Mouse (Mus musculus) liver, adult (tissue): ENCODE measurements around the gene Rangap1.

Source experiments
- GATA4 ChIP-seq: IDR thresholded peaks from 2 replicates; pipeline ENCODE4 v1.6.1; 2014; ENCODE audit warnings: mild to moderate bottlenecking, low read length; ENCODE audit not compliant: insufficient replicate concordance

Gene Rangap1

DNA sequence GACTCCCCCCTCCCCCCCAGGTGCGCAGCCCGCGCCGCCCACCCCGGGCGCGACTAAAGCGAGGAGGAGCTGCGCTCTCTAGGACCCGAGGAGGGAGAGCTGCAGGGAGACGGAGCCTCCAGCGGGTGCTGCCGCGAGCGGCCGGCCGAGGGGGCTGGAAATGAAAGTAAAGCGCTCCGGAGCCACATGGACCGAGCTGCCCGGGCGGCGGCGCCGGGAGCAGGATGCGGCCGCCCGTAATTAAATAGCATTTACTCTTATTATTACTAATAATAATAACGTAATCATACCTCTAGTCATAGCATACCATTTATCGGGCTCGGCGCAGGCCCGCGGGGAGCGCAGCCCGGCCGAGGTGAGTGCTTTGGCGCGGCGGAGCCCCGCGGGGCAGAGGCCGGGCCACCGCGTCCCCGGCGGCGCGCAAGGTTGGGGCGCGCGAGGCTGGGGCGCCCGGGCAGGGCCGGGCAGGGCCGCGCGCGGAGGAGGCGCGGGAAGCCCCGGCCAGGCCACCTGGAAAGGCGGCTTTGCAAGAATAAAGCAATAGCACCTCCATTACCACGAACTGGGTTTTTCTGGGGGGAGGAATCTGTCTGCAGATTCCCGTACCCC lies at the start of gene Rangap1, which contains the start of gene Zc3h7b:
TSS of gene Rangap1 (minus strand) at position 539 of the 609 bp plus-strand sequence.
TSS of gene Zc3h7b (plus strand) at position 66 of the 609 bp plus-strand sequence.
- TF ChIP-seq GATA4: no peak

- no peak for TF ChIP-seq GATA4
These were observed 47.1 kb upstream of the Rangap1 start for GRCm38 (mm10) chr15:81792444-81792843.

- TF ChIP-seq GATA4: no peak
These were observed 42.2 kb upstream of the Rangap1 start for GRCm38 (mm10) chr15:81787525-81787924.

DNA sequence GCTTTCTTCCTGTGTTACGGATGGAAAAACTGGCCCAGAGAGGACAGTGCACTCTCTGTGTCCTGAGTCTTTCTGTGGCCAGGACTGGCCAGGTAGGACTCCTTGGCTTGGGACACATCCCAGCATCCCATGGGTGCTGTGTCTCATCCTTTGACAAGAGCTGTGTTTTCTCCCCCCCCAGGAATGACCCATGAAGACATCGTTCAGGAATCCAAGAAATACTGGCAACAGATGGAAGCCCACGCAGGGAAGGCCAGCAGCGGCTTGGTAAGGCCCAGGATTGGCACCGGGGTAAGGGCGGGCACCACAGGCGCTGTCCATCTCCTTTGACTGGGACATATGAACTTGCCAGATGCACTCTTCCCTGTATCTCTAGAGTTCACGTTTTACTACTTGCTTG lies 40.4 kb upstream of the Rangap1 start:
- TF ChIP-seq GATA4: no peak

DNA sequence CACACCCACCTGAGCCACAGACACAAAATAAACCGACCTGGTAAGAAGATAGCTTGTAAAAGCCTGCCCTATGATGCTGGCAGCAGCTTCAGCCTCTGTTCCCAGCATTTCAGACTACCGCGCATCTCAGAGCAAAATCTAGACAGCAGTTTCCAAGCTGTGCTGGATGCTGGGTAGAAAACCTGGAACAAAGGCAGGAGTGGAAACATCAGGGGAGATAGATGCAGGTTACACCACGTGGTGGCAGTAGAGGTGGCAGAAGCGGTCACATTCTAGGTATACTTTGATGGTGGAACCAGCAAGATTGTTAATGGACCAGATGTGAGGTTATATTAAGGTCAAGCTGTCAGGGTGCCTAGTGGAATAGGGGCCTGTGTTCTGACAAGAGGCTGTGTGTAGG lies 39.4 kb upstream of the Rangap1 start:
- TF ChIP-seq GATA4: no peak

DNA sequence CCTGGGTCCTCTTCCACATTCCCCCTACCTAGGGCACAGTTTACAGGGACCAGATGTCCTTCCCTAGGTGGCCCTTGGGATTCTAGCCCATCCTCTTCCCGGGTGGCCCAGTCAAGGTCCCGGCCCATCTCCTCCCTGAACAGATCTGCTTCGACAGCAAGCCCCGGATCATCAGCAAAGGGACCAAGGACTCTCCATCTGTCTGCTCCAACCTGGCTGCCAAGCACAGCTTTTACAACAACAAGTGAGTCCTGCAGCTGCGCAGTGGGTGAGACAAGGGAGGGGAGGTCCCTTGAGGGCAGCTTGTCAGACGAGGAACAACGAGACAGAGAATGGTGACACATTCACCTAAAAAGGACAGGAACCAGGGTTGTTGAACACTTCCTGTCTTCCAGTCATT lies 36.5 kb upstream of the Rangap1 start:
- no peak for TF ChIP-seq GATA4

GRCm38 (mm10) chr15:81776631-81777422 lies 31.5 kb upstream of the Rangap1 start:
- no peak for TF ChIP-seq GATA4

GRCm38 (mm10) chr15:81774505-81775171 lies 29.3 kb upstream of the Rangap1 start:
- no peak for TF ChIP-seq GATA4

- no peak for TF ChIP-seq GATA4
These were observed 27.2 kb upstream of the Rangap1 start for GRCm38 (mm10) chr15:81772431-81773120.

DNA sequence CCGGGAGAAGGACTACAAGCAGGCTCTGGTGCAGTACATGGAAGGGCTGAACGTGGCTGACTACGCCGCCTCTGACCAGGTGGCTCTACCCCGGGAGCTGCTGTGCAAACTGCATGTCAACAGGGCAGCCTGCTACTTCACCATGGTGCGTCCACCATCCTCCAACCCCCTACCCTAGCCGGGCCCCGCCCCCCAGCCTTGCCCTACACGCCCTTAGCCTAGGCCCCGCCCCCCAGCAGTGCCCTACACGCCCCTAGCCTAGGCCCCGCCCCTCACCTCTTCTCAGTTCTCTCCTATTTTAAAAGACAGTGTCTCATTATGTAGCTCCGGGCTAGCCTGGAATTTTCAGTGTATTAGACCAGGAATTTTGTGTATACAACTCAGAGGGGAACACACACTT lies 23.7 kb upstream of the Rangap1 start:
- no peak for TF ChIP-seq GATA4

GRCm38 (mm10) chr15:81766439-81766838 lies 21.1 kb upstream of the Rangap1 start:
- TF ChIP-seq GATA4: no peak

- no peak for TF ChIP-seq GATA4
These were observed 20.3 kb upstream of the Rangap1 start for GRCm38 (mm10) chr15:81765651-81766050.

- no peak for TF ChIP-seq GATA4
These were observed 19.2 kb upstream of the Rangap1 start for GRCm38 (mm10) chr15:81764573-81764972.

DNA sequence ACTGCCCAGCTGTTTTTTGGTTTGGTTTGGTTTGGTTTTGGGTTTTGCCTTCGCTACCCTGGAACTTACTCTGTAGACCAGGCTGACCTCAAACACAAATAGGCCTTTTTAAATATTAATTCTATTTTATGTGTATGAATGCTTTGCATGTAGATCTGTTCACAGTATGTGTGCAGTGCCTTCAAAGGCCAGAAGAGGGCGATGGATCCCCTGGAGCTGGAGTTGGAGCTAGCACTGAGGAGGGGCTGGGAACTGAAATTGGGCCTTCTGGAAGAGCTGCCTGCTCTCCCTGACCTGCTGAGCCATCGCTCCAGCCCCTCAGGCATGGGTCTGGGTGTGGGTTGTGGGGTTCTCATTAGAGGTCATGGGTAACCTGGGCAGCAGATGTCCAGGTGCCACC lies 16.6 kb upstream of the Rangap1 start:
- TF ChIP-seq GATA4: no peak

DNA sequence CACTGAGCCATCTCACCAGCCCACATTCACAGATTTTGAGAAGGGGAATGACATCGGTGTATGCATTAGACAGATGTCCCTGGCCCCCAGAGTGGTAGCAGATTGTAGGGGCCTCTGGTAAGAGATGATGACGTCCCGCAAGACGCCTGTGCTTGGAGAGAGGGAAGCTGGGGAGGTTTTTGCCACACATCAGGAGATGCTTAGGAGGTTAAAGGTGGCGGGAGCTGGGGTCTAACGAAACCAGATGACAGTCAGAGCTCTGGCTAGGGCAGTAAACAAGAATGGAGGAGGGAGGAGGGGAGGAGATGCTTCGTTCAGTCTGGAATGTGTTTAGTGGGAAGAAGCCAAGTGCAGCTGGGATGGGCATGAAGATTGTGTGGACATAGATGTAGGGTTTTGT lies 16.1 kb upstream of the Rangap1 start:
- TF ChIP-seq GATA4: no peak
